Mouse (Mus musculus): Measurements from ENCODE around the gene Tprgl.

Tprgl gene

DNA sequence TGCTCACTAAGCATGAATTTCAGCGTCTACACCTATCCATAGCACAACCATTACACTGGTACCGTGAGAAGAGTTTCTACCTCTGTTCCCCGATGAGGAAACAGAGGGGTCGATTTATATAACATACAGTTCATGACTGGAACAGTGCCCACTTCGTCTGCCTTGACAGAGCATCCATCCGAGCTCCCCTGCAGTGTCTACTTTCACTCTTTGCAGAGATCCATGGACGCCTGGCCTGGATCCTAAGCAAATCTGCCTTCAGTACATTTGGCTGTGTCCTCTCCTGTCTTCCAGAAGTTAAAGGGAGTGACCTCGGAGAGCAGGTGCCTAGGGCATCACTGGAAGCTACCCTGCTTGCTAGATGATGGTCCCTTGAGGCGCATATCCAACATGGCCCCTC is 41.3 kb downstream of the Tprgl start:
- no peak for DNase-seq (ENCODE audit: low read depth, low spot score)

DNA sequence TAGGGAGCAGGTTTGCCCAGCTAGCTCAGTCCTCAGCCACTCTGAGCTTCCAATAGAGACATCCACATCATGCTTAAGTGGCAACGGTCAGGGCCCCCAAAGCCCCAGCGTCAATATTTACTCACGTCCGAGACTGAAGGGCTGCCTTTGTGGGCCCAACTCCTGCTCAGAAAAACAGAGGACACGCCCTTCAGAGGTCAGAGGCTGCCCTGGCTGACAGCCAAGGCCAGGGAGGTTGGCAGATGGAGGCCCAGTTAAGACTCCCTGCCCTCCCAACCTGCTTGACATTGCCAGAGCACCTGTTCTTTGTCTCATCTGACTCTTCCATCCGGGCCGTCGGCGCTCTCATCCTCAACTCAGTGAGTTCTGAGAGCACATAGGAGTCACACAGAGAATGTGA is 41.7 kb downstream of the Tprgl start:
- DNase-seq (ENCODE audit: low read depth, low spot score) = no peak

GRCm38 (mm10) chr4:154116421-154116820 is 44.0 kb downstream of the Tprgl start:
- no peak for DNase-seq (ENCODE audit: low read depth, low spot score)

DNA sequence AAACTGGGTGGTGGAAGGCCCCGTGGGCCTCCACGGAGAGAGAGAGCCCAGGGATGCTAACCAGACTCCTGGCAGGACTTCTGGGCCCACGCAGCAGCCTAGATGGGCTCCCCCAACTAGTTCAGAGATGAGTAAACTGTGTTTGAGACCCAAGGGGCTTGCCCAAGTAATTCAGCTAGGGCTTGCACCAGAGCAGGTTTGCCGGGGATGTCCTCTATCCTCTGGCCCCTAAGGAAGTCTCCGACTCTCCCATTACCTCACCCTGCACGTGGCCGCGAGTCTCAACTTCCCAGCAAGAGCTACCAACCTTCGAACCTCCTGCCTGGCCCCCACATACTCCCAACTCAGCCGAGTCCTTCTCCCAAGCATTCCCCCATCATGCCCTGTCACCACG is 50.6 kb downstream of the Tprgl start:
- no peak for DNase-seq (ENCODE audit: low read depth, low spot score)

DNA sequence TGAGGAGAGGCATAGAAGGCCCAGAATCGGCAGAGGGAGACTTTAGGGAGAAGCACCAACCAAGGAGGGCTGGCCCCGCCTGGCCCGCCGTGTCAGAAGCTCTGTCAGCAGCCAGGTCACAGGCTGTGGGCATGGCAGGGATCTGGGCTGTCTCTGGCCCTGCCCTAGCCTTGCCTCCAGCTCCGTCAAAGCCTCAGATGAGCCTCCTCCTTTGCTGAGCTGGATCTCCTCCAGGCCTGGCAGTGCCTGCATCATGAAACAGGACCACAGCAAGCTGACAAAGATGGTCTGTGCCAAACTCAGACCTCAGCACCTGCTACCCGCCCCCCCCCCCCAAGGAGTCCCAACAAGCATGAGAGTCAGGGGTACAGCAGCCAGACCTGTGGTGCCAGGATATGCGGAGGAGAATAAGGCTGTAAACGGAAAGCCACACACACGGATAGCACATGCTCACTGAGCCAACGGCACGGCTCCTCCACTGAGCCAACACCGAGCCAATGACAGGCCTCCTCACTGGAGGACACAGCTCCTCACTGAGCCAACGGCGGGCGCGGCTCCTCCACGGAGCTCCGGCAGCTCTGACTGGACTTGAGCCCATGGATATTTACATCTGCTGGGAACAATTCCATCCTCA is 51.1 kb downstream of the Tprgl start:
- DNase-seq (ENCODE audit: low read depth, low spot score) = no peak
